Mouse (Mus musculus): ENCODE measurements around the gene Prss46.

Prss46 gene

DNA sequence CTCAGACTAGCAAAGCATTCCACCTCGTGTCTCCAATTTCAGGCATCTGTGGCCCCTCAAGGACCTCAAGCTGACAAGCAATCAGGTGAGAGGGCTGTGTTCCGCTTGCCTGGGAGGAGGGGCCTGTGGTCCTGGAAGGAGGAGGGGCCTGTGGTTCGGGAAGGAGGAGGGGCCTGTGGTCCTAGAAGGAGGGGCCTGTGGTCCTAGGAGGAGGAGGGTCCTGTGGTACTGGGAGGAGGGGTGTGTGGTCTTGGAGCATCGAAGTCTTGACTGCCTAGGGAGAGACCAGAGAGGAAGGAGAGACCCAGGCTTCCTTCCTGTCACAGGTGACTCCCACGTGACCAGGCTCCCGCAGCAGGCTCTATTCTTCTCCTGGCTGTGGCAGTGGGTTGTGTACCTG lies 52.3 kb downstream of the Prss46 start:
- DNase-seq (ENCODE audit: low spot score), result no peak

DNA sequence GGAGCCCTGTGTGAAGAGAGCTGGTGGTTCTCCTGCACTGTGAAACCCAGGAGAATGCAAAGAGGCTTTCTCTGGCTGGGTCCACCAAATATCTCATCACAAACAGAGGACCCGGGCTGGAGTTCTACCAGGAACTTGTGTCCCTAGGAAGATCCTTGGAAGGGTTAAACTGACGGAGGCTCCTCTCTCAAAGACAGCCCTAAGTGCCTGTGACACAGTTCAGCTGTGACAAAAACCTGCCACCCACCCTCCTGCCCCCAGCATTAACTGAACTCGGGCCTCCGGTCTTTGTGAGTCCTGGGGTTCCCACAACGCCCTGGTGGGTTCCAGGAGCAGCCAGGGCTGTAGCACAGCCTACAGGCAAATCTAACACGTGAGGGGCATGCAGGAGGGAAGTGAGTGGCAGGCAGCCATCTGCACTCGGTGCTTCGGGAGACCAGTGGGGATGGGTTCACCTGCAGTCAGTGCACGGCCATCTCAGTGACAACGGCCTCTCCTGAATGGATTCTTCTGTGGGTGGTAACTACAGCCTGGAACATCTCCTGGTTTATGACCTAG lies 55.2 kb downstream of the Prss46 start:
- DNase-seq (ENCODE audit: low spot score), result no peak

DNA sequence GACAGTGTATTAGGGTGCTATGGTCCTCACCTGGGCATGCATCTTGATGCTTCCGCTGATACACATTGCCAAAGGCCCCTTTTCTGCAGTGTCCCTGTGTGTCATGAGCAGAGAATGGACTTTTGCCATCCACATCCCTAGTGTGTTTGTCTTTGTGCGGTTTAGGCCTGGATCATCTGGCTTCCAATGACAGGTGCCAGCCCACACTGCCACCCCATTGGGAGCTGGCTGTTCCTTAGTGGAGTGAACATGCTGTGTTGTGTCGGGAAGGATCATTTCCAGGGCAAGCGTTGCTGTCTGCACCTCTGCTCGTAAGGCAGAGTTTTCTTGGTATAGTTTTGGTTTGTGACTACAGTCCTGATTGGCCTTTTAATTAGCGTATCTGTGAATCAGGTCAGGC lies 56.9 kb downstream of the Prss46 start:
- DNase-seq (ENCODE audit: low spot score), result no peak

DNA sequence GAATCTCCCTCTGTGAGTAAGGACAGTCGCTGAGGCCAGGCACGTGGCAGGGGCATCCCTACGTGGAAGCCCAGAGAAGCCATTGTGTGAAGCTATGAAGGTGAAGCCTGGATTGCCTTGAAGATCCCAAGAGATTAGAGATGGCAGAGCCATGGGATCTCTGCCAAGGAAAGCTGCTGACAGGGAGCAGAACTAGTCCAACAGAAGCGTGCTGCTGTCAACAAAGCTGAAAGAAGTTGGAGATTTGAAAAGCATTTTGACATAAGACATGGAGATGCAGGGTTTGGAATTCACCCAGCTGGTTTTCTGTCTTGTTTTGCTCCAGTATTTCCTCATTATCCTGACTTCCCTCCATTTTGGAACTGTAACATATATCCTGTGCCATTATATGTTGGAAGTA lies 58.0 kb downstream of the Prss46 start:
- no peak for DNase-seq (ENCODE audit: low spot score)

Measured in urinary bladder, postnatal 25 days (tissue).